Mouse (Mus musculus): ENCODE measurements around the gene Fars2.

The Fars2 gene

GRCm38 (mm10) chr13:36584197-36584596, 467.0 kb downstream of the Fars2 start:
- DNase-seq, result no peak

- no peak for DNase-seq
These were observed 471.9 kb downstream of the Fars2 start for GRCm38 (mm10) chr13:36589092-36589491.

GRCm38 (mm10) chr13:36592291-36592690, 475.1 kb downstream of the Fars2 start:
- no peak for DNase-seq

GRCm38 (mm10) chr13:36606717-36607116, 489.5 kb downstream of the Fars2 start:
- DNase-seq, result no peak

GRCm38 (mm10) chr13:36607871-36608270, 490.7 kb downstream of the Fars2 start:
- DNase-seq, result no peak

GRCm38 (mm10) chr13:36610426-36610825, 493.2 kb downstream of the Fars2 start:
- no peak for DNase-seq

- no peak for DNase-seq
These were observed 495.9 kb downstream of the Fars2 start for GRCm38 (mm10) chr13:36612785-36613750.

GRCm38 (mm10) chr13:36620498-36621332, 503.5 kb downstream of the Fars2 start:
- peak; percentile 28 to 49 for DNase-seq

GRCm38 (mm10) chr13:36621333-36621659, 504.1 kb downstream of the Fars2 start:
- DNase-seq, result no peak

- DNase-seq, result no peak
These were observed 506.3 kb downstream of the Fars2 start for GRCm38 (mm10) chr13:36623556-36623955.

GRCm38 (mm10) chr13:36629154-36629553, 511.9 kb downstream of the Fars2 start:
- DNase-seq, result no peak

- no peak for DNase-seq
These were observed 531.0 kb downstream of the Fars2 start for GRCm38 (mm10) chr13:36648257-36648656.

- DNase-seq, result no peak
These were observed 537.0 kb downstream of the Fars2 start for GRCm38 (mm10) chr13:36654251-36654650.

- DNase-seq, result no peak
These were observed 562.1 kb downstream of the Fars2 start for GRCm38 (mm10) chr13:36679345-36679744.

GRCm38 (mm10) chr13:36680690-36681355, 563.6 kb downstream of the Fars2 start:
- no peak for DNase-seq

GRCm38 (mm10) chr13:36683581-36683980, 566.4 kb downstream of the Fars2 start:
- peak; percentile 11 to 31 for DNase-seq

- DNase-seq, result peak; percentile 14 to 33
These were observed 578.4 kb downstream of the Fars2 start for GRCm38 (mm10) chr13:36695516-36696201.

- peak in 1 of 2 experiments; percentile 5 for DNase-seq
These were observed 579.1 kb downstream of the Fars2 start for GRCm38 (mm10) chr13:36696351-36696771.

- DNase-seq, result no peak
These were observed 590.0 kb downstream of the Fars2 start for GRCm38 (mm10) chr13:36707088-36707690.

- no peak for DNase-seq
These were observed 596.9 kb downstream of the Fars2 start for GRCm38 (mm10) chr13:36714101-36714500.

GRCm38 (mm10) chr13:36716708-36717107, 599.5 kb downstream of the Fars2 start:
- no peak for DNase-seq

- no peak for DNase-seq
These were observed 600.2 kb downstream of the Fars2 start for GRCm38 (mm10) chr13:36717376-36717775.

Measured in lung, postnatal 4 days (tissue).